Mouse (Mus musculus) intestine, postnatal 0 days (tissue): ENCODE data around the gene Mrpl51. TPM values are rescaled to one million over a fixed set of nuclear protein-coding genes. Genes with fewer than 3 reads are reported as not detected.
A peak's percentile ranks its signal among the peaks of the same experiment; 100 is the strongest.

ENCODE experiments used
- ATAC-seq: fragments of 200-750 bp; cut with Nextera tagmentation; 2 replicates; pipeline ENCODE4 v1.8.0; 2017; ENCODE audit warnings: mild to moderate bottlenecking, moderate TSS enrichment, moderate library complexity
- H3K27ac ChIP-seq: fragments of 300-500 bp; sonication (generic); 2 replicates; pipeline ENCODE4 v1.5.1; 2014; ENCODE audit warnings: mild to moderate bottlenecking, low read depth, low read length, moderate library complexity
- H3K27me3 ChIP-seq: fragments of 300-500 bp; sonication (generic); replicated peaks from 2 replicates; pipeline ENCODE4 v1.6.1; 2014; ENCODE audit warnings: low read length, mixed read lengths; ENCODE audit not compliant: control insufficient read depth, insufficient read depth
- H3K36me3 ChIP-seq: fragments of 300-500 bp; sonication (generic); 2 replicates; pipeline ENCODE4 v1.6.1; 2014; ENCODE audit warnings: mild to moderate bottlenecking, moderate library complexity; ENCODE audit not compliant: control insufficient read depth, insufficient read depth
- H3K4me1 ChIP-seq: fragments of 300-500 bp; sonication (generic); replicated peaks from 2 replicates; pipeline ENCODE4 v1.6.1; 2014; ENCODE audit warnings: antibody characterized with exemption, low read length, mixed read lengths; ENCODE audit not compliant: control insufficient read depth, insufficient read depth
- H3K4me2 ChIP-seq: fragments of 300-500 bp; sonication (generic); replicated peaks from 2 replicates; pipeline ENCODE4 v1.6.1; 2014; ENCODE audit warnings: low read depth, mild to moderate bottlenecking, moderate library complexity
- H3K4me3 ChIP-seq: fragments of 300-500 bp; sonication (generic); 2 replicates; pipeline ENCODE4 v1.5.1; 2014; ENCODE audit warnings: low read depth, low read length
- H3K9ac ChIP-seq: fragments of 300-500 bp; sonication (generic); 2 replicates; pipeline ENCODE4 v1.6.1; 2014; ENCODE audit warnings: mild to moderate bottlenecking, low read depth, low read length
- H3K9me3 ChIP-seq: fragments of 300-500 bp; sonication (generic); 2 replicates; pipeline ENCODE4 v1.6.1; 2016; ENCODE audit warnings: mixed run types; ENCODE audit not compliant: control insufficient read depth
- CTCF ChIP-seq: sonication (generic); IDR thresholded peaks from 2 replicates; pipeline ENCODE4 v1.5.1; 2016; ENCODE audit warnings: low read depth, mild to moderate bottlenecking, control low read depth, antibody characterized with exemption, moderate library complexity
- WGBS: fragments of 180-500 bp; shearing (Covaris S2); extraction: QIAGEN DNeasy Blood & Tissue Kit; methylation state at CpG from one replicate; pipeline ENCODE4 v1.1.7; 2014; 5-methylcytosine and 5-hydroxymethylcytosine counted together
- polyA plus RNA-seq: library from polyadenylated mRNA; unstranded; fragments of >200 nt; fragmentation: Nextera tagmentation; extraction: Ambion mirVana; gene quantifications from 2 replicates; pipeline ENCODE4 v1.2.1, GENCODE M21; 2015

Mrpl51 gene
- polyA plus RNA-seq, 1 experiment from 2014 or later = 282 TPM

DNA sequence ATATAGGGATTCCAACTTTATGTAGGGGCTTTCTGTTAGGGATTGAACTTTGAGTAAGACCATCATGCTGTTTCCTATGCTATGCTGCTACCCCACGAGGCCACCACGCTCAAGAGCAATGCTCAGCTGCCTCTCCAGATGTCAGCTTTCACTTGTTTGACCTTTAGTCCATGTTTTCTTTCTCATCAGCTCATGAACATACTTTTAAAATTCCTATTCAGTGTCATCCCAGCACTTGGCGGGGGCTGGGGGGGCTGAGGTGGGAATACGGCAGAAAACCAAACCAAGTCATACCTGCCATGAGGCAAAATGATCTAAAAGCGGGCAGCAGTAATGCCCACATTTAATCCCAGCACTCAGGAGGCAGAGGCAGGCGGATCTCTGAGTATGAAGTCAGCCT is 21.5 kb downstream of the Mrpl51 start:
- no peaks in the 10 kb centered on the region; the same call in 1 of the 2 replicates for H3K4me1 ChIP-seq
- no peak overlapping the region for H3K27ac ChIP-seq
- no peak overlapping the region for H3K4me3 ChIP-seq
- 64% methylated on average over 6 of the region's 6 CpGs for WGBS
- H3K36me3 ChIP-seq = 0 out of 2 replicates have a peak, but pooled peaks cover 2% of the 10 kb centered on the region
- H3K9me3 ChIP-seq = no peaks in the 10 kb centered on the region
- ATAC-seq = no peak
- H3K9ac ChIP-seq = no peak overlapping the region
- H3K4me2 ChIP-seq = no peak overlapping the region
- no peak for TF ChIP-seq CTCF
- 0 out of 2 replicates have a peak, but pooled peaks cover 3% of the 10 kb centered on the region for H3K27me3 ChIP-seq

DNA sequence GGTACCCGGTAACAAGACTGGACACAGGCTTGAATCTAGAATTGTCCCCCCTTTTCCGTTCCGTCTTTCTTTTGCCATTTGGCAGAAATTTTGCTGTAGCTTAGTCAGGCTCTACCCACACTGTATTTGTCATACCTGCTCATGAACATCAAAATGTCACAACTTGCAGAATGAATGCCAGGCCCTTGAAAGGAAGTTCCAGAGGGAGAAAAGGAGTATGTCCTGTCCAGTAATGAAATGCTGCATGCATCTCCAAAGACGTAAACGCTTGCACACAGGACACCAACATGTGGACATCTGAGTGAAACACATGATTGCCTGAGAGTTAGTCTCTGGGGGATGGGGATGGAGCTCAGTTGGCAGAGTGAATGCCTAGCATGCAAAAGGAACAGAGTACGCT is 22.1 kb downstream of the Mrpl51 start:
- no peak overlapping the region for H3K4me3 ChIP-seq
- H3K36me3 ChIP-seq = 0 out of 2 replicates have a peak, but pooled peaks cover 8% of the 10 kb centered on the region
- H3K9me3 ChIP-seq = no peaks in the 10 kb centered on the region
- no peak overlapping the region for H3K4me2 ChIP-seq
- H3K4me1 ChIP-seq = no peaks in the 10 kb centered on the region; the same call in 1 of the 2 replicates
- TF ChIP-seq CTCF = no peak
- 0 out of 2 replicates have a peak, but pooled peaks cover 3% of the 10 kb centered on the region for H3K27me3 ChIP-seq
- 76% methylated on average over 6 of the region's 6 CpGs for WGBS
- H3K9ac ChIP-seq = no peak overlapping the region
- no peak overlapping the region for H3K27ac ChIP-seq
- no peak for ATAC-seq

DNA sequence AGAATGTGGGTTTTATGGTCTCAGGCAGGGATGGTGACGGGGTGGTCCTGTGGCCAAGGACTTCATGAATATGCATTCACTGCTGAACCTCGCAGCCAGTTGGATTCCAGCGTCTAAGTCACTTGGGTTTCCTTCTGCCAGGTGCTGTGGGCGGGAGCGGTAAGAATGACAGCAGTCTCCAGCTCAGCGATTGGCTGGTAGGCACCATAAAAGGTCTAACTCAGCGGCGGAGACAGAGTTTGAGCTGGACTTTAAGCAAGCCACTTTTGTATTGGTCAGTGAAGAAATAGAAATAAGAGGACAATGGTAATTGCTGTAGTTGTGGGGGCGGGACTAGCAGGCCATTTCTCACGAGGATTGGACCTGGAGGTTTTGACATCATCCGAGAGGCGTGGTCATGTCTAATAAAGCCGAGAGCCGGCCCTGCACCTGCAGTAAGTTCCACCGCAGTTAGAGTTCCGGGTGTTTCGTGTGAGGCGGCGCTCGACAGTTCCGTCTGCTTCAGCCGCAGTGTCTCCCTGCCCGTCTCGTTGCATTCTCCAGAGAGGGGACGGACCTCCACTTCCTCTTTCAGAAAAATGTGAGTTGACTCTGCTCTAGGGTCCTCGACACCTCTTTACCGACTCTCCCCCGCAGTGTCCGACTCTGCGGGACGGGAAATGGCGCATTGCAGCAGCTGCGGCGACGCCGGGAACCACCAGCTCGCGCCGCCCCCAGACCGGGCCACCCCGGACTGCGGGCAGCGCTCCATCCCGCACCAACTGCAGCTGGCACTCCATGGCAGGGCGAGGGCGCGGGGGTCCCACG is 23.8 kb downstream of the Mrpl51 start, which contains the start of gene Vamp1:
Vamp1 (plus strand) TSS at position 404 of the 807 bp plus-strand sequence.
- peak; percentile 98 for ATAC-seq
- Histone ChIP-seq H3K27ac (peak within 1 kb of the TSS; percentile 43; the same call in 1 of the 2 replicates), H3K9ac (peak within 1 kb of the TSS; percentile 59), H3K27me3 (0 out of 2 replicates have a peak, but pooled peaks cover 3% of the 10 kb centered on the region), H3K4me3 (peak within 1 kb of the TSS; percentile 51), H3K9me3 (no peaks in the 10 kb centered on the region), H3K36me3 (peaks cover 17% of the 10 kb centered on the region), H3K4me1 (no peaks in the 10 kb centered on the region; the same call in 1 of the 2 replicates), H3K4me2 (peak within 1 kb of the TSS; percentile 80)
- WGBS = under 1% methylated on average over 48 of the region's 48 CpGs
- 0 out of 2 replicates have a peak, but pooled peaks have one; percentile 3 for TF ChIP-seq CTCF

GRCm38 (mm10) chr6:125216898-125217297 is 25.3 kb downstream of the Mrpl51 start:
- 84% methylated on average over 2 of the region's 2 CpGs for WGBS
- H3K9me3 ChIP-seq = no peaks in the 10 kb centered on the region
- H3K27me3 ChIP-seq = no peaks in the 10 kb centered on the region
- no peak overlapping the region for H3K27ac ChIP-seq
- H3K9ac ChIP-seq = no peak overlapping the region
- peak overlapping the region; percentile 80; the same call in 1 of the 2 replicates for H3K4me2 ChIP-seq
- no peak for TF ChIP-seq CTCF
- H3K4me3 ChIP-seq = no peak overlapping the region
- peaks cover 22% of the 10 kb centered on the region for H3K36me3 ChIP-seq
- no peak for ATAC-seq
- H3K4me1 ChIP-seq = no peaks in the 10 kb centered on the region; the same call in 1 of the 2 replicates

DNA sequence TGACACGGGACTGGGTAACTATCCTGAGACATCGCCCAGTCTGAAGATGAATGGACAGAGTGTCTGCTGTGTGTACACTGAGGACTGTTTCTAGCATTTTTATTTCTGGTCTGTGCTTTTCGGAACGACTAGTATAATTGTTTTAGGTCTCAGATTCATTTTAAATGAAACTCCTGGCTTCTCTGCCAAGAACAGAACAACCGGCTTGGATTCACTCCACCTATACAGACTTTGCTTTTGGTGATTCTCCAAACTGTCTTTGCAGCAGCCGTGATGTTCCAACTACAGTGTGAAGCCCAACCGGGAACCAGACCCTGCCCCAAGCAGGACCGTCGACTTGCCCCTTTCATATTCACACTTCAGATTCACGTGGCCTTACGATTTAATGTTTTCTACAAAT is 26.3 kb downstream of the Mrpl51 start:
- Histone ChIP-seq H3K27ac (no peak overlapping the region), H3K27me3 (no peaks in the 10 kb centered on the region), H3K9me3 (no peaks in the 10 kb centered on the region), H3K9ac (no peak overlapping the region), H3K4me3 (no peak overlapping the region), H3K4me1 (no peaks in the 10 kb centered on the region; the same call in 1 of the 2 replicates), H3K4me2 (no peak overlapping the region), H3K36me3 (peaks cover 23% of the 10 kb centered on the region)
- no peak for TF ChIP-seq CTCF
- no peak for ATAC-seq
- 84% methylated on average over 11 of the region's 11 CpGs for WGBS

DNA sequence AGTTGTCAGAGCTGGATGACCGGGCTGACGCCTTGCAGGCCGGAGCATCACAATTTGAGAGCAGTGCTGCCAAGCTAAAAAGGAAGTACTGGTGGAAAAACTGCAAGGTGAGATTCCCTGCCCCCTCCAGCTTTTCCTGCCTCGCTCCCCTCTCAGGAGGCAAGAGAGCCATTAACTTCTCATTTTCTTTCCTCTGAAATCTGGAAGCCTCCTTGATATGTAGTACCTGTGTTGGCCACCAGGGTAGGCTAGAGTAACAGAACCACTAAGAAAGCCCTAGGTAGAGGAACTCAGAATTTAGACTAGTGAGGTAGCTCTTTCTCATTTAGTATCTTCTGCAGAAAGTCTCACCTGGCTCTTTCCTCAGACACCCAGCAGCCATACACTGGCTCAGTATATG is 27.4 kb downstream of the Mrpl51 start:
- H3K9ac ChIP-seq = no peak overlapping the region
- no peak overlapping the region for H3K4me3 ChIP-seq
- no peak overlapping the region for H3K4me2 ChIP-seq
- no peak for ATAC-seq
- H3K27me3 ChIP-seq = no peaks in the 10 kb centered on the region
- peaks cover 32% of the 10 kb centered on the region for H3K36me3 ChIP-seq
- 72% methylated on average over 4 of the region's 4 CpGs for WGBS
- H3K27ac ChIP-seq = no peak overlapping the region
- TF ChIP-seq CTCF = peak; percentile 90
- no peaks in the 10 kb centered on the region for H3K9me3 ChIP-seq
- no peaks in the 10 kb centered on the region; the same call in 1 of the 2 replicates for H3K4me1 ChIP-seq
